Mouse (Mus musculus) embryo, embryonic 10.5 days (tissue): Measurements from ENCODE around the gene Prorsd1.

ENCODE experiments used
- DNase-seq: peaks from one replicate; pipeline ENCODE4 v3.0.0-alpha.2; 2015; ENCODE audit warnings: low spot score

Prorsd1 gene

GRCm38 (mm10) chr11:29503948-29504893 is 10.6 kb downstream of the Prorsd1 start:
- DNase-seq: no peak

- no peak for DNase-seq
These were observed 17.9 kb downstream of the Prorsd1 start for GRCm38 (mm10) chr11:29496962-29497361.

GRCm38 (mm10) chr11:29493135-29493534 is 21.7 kb downstream of the Prorsd1 start:
- no peak for DNase-seq

- DNase-seq: no peak
These were observed 40.2 kb downstream of the Prorsd1 start for GRCm38 (mm10) chr11:29474676-29475075.
